ENCODE assay signal across 10 mouse cellular contexts in the genomic region with DNA sequence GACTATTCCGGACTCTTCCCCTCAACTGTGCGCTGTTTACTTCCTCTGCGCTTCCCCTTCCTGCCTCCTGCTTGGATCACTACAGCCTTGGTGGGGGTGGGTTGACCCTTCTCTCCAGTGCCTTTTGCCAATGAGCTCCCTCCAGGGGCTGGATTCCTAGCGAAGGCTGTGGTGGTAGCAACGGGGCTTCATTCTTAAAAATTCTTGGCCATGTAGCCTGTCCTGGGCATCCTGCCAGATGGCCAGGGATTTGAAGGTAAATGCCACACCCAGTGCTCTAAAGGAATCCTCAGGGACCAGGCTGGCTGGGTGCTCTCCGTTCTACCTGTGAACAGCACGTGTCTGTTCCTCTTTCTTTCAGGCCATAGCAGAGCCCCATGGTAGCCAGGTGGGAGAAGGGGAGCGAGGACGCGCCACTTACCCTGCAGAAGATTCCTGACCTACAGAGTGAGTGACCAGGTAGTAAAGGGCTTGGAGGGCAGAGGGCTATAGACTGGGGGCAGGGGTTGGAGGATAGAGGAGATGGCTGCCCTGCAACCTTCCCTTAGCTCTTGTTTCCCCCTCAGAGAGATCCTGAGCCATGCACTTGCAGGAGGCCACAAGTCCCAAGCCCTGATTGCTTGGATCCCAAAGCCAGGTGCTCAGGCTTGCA. TPM values are rescaled to one million over a fixed set of nuclear protein-coding genes. Genes with fewer than 3 reads are reported as not detected.
DNase-seq lines count a peak whose midpoint lies in the region; ATAC-seq lines count a peak whose summit lies in the region.
"Had no signal": no experiment of that assay in that cellular context is flagged by ENCODE, and none has a peak within 500 bp of the region (broad histone marks: within the 10 kb centered on the region; RNA-seq: fewer than 3 reads in every experiment).

No protein-coding gene starts in this region.

- H3K36me3 ChIP-seq in forebrain, embryonic 10.5 days (replicated peaks): no peaks in the 10 kb centered on the region
- no peaks in the 10 kb centered on the region for H3K36me3 ChIP-seq in forebrain, embryonic 16.5 days (ENCODE audit: control insufficient read depth, insufficient read depth)
- no peaks in the 10 kb centered on the region for H3K36me3 ChIP-seq in intestine, embryonic 16.5 days (ENCODE audit: control insufficient read depth, insufficient read depth, low read length)
- no peaks in the 10 kb centered on the region; the same call in 1 of the 2 replicates for H3K36me3 ChIP-seq in lung, embryonic 16.5 days (ENCODE audit: control insufficient read depth, insufficient read depth, low read length)
- H3K36me3 ChIP-seq in forebrain, embryonic 12.5 days (replicated peaks): no peaks in the 10 kb centered on the region
- H3K36me3 ChIP-seq: midbrain, embryonic 12.5 days had no signal

- H3K27ac ChIP-seq in forebrain, embryonic 10.5 days: peak overlapping the region; percentile 40
- H3K27ac ChIP-seq in forebrain, embryonic 16.5 days (ENCODE audit: low read length): no peak overlapping the region
- peak overlapping the region; percentile 59; the same call in 1 of the 2 replicates for H3K27ac ChIP-seq in intestine, embryonic 16.5 days (ENCODE audit: low read length)
- peak overlapping the region; percentile 84 for H3K27ac ChIP-seq in lung, embryonic 16.5 days (ENCODE audit: low read length)
- no peak overlapping the region for H3K27ac ChIP-seq in forebrain, embryonic 12.5 days
- H3K27ac ChIP-seq: midbrain, embryonic 12.5 days had no signal

- H3K9ac ChIP-seq in forebrain, embryonic 16.5 days (replicated peaks; ENCODE audit: low read depth, low read length): no peak overlapping the region
- no peak overlapping the region for H3K9ac ChIP-seq in intestine, embryonic 16.5 days (ENCODE audit: low read depth, low read length)
- H3K9ac ChIP-seq in lung, embryonic 16.5 days (ENCODE audit: low read length): peak overlapping the region; percentile 46
- H3K9ac ChIP-seq in forebrain, embryonic 12.5 days: no peak overlapping the region
- H3K9ac ChIP-seq: midbrain, embryonic 12.5 days had no signal

- intact Hi-C loops in left cerebral cortex, postnatal 4 days (cut with DNase I): no loop called here

- DNase-seq in forebrain, embryonic 10.5 days (ENCODE audit: extremely low spot score, low spot score): no peak
- DNase-seq in heart, adult 11 months: peak; percentile 98
- DNase-seq in left cerebral cortex, postnatal 4 days: no peak

- H3K4me2 ChIP-seq in forebrain, embryonic 16.5 days (ENCODE audit: low read length): no peak overlapping the region
- H3K4me2 ChIP-seq in intestine, embryonic 16.5 days (ENCODE audit: low read depth, low read length): no peak overlapping the region
- H3K4me2 ChIP-seq in lung, embryonic 16.5 days (ENCODE audit: low read depth, low read length): peak overlapping the region; percentile 42
- no peak overlapping the region for H3K4me2 ChIP-seq in forebrain, embryonic 12.5 days
- H3K4me2 ChIP-seq: midbrain, embryonic 12.5 days had no signal

- H3K9me3 ChIP-seq in forebrain, embryonic 10.5 days: no peaks in the 10 kb centered on the region
- H3K9me3 ChIP-seq in forebrain, embryonic 16.5 days (ENCODE audit: control insufficient read depth, low read length): no peaks in the 10 kb centered on the region
- no peaks in the 10 kb centered on the region for H3K9me3 ChIP-seq in intestine, embryonic 16.5 days (ENCODE audit: control insufficient read depth, low read length)
- 0 out of 2 replicates have a peak, but pooled peaks cover 2% of the 10 kb centered on the region for H3K9me3 ChIP-seq in lung, embryonic 16.5 days (ENCODE audit: control insufficient read depth, low read length)
- no peaks in the 10 kb centered on the region for H3K9me3 ChIP-seq in forebrain, embryonic 12.5 days
- H3K9me3 ChIP-seq: midbrain, embryonic 12.5 days had no signal

- no peaks in the 10 kb centered on the region for H3K27me3 ChIP-seq in forebrain, embryonic 10.5 days (ENCODE audit: poor library complexity, severe bottlenecking)
- no peaks in the 10 kb centered on the region for H3K27me3 ChIP-seq in forebrain, embryonic 16.5 days (replicated peaks; ENCODE audit: control insufficient read depth, insufficient read depth, low read length)
- no peaks in the 10 kb centered on the region for H3K27me3 ChIP-seq in intestine, embryonic 16.5 days (replicated peaks; ENCODE audit: control insufficient read depth, insufficient read depth, low read length)
- H3K27me3 ChIP-seq in lung, embryonic 16.5 days (ENCODE audit: control insufficient read depth, insufficient read depth, low read depth, low read length): no peaks in the 10 kb centered on the region
- no peaks in the 10 kb centered on the region for H3K27me3 ChIP-seq in forebrain, embryonic 12.5 days
- H3K27me3 ChIP-seq: midbrain, embryonic 12.5 days had no signal

- WGBS in forebrain, embryonic 10.5 days: 68% methylated on average over 10 of the region's 10 CpGs
- WGBS in forebrain, embryonic 16.5 days: 70% methylated on average over 10 of the region's 10 CpGs
- 58% methylated on average over 10 of the region's 10 CpGs for WGBS in intestine, embryonic 16.5 days
- WGBS in lung, embryonic 16.5 days: 40% methylated on average over 10 of the region's 10 CpGs
- 84% methylated on average over 10 of the region's 10 CpGs for WGBS in forebrain, embryonic 12.5 days

- peaks cover 10% of the 10 kb centered on the region; the same call in 1 of the 2 replicates for H3K4me1 ChIP-seq in forebrain, embryonic 10.5 days
- peaks cover 2% of the 10 kb centered on the region; the same call in 1 of the 2 replicates for H3K4me1 ChIP-seq in forebrain, embryonic 16.5 days (replicated peaks; ENCODE audit: control insufficient read depth, insufficient read depth, low read length)
- H3K4me1 ChIP-seq in intestine, embryonic 16.5 days (ENCODE audit: control insufficient read depth, insufficient read depth, low read length): 0 out of 2 replicates have a peak, but pooled peaks cover 2% of the 10 kb centered on the region
- H3K4me1 ChIP-seq in lung, embryonic 16.5 days (replicated peaks; ENCODE audit: control insufficient read depth, insufficient read depth, low read length): peaks cover 13% of the 10 kb centered on the region
- H3K4me1 ChIP-seq in forebrain, embryonic 12.5 days: no peaks in the 10 kb centered on the region
- H3K4me1 ChIP-seq: midbrain, embryonic 12.5 days had no signal

- ATAC-seq in forebrain, embryonic 16.5 days: no peak
- peak; percentile 44; the same call in 1 of the 2 replicates for ATAC-seq in intestine, embryonic 16.5 days
- peak; percentile 90 for ATAC-seq in lung, embryonic 16.5 days (ENCODE audit: low read depth)
- no peak for ATAC-seq in forebrain, embryonic 12.5 days (ENCODE audit: low FRiP score)
- ATAC-seq in erythroblast, adult 5-6 weeks (replicated peaks; ENCODE audit: low FRiP score, poor library complexity, severe bottlenecking): no peak
- ATAC-seq: activated CD4-positive, CD25-positive, alpha-beta regulatory T cell, adult 4 months had no signal

- no peak overlapping the region for H3K4me3 ChIP-seq in forebrain, embryonic 10.5 days
- H3K4me3 ChIP-seq in forebrain, embryonic 16.5 days (replicated peaks; ENCODE audit: low read length): no peak overlapping the region
- no peak overlapping the region for H3K4me3 ChIP-seq in intestine, embryonic 16.5 days (ENCODE audit: low read length)
- peak overlapping the region; percentile 9 for H3K4me3 ChIP-seq in lung, embryonic 16.5 days (ENCODE audit: low read length)
- no peak overlapping the region for H3K4me3 ChIP-seq in forebrain, embryonic 12.5 days (replicated peaks)
- H3K4me3 ChIP-seq: midbrain, embryonic 12.5 days had no signal

RNA-seq across cellular contexts. Expression of a gene that starts 34.2 kb away (rescaled TPM):
- 0.20 and 0.29 TPM in 2 replicates for polyA plus RNA-seq in forebrain, embryonic 10.5 days (2016; fragmentation: Nextera tagmentation; extraction: Ambion mirVana)
- 0.14 TPM in 1 of 2 replicates, not detected in the other for polyA plus RNA-seq in forebrain, embryonic 16.5 days (2015; fragmentation: Nextera tagmentation; extraction: Ambion mirVana)
- polyA plus RNA-seq in intestine, embryonic 16.5 days (2015; fragmentation: Nextera tagmentation; extraction: Ambion mirVana): 0.26 and 0.27 TPM in 2 replicates
- 4.0 and 4.3 TPM in 2 replicates for polyA plus RNA-seq in lung, embryonic 16.5 days (2015; fragmentation: Nextera tagmentation; extraction: Ambion mirVana)
- total RNA-seq in left cerebral cortex, postnatal 4 days (2021): under 1 TPM; 0.14 TPM
- 0.14 and 0.24 TPM in 2 replicates for polyA plus RNA-seq in forebrain, embryonic 12.5 days (2016; fragmentation: Nextera tagmentation; extraction: Ambion mirVana)
- total RNA-seq in erythroblast, adult 5-6 weeks (2015; ENCODE audit: low replicate concordance): not detected in 2 replicates
- not detected in 2 replicates for total RNA-seq in erythroblast, adult 5-6 weeks (2017; ENCODE audit: low replicate concordance)

Comparison
In these comparisons a context has a peak if more than half of its experiments do, and no peak if none do; other contexts are left out.
1. H3K27ac ChIP-seq: peak in forebrain, embryonic 10.5 days (single experiment), intestine, embryonic 16.5 days (single experiment) and lung, embryonic 16.5 days (single experiment); none in forebrain, embryonic 16.5 days (single experiment) and forebrain, embryonic 12.5 days (single experiment).
2. ATAC-seq: peak in intestine, embryonic 16.5 days (single experiment) and lung, embryonic 16.5 days (single experiment); none in forebrain, embryonic 16.5 days (single experiment), forebrain, embryonic 12.5 days (single experiment) and erythroblast, adult 5-6 weeks (single experiment).